Mouse (Mus musculus) right cerebral cortex, adult 2 months (tissue): ENCODE data around the gene Tyw3.

Experiments
- DNase-seq, 2 experiments: peaks; one replicate each; pipeline ENCODE4 v3.0.0; 2021 to 2022; ENCODE audit warnings: low spot score in 2 of 2

Gene Tyw3

GRCm38 (mm10) chr3:154565437-154565836 is 31.5 kb downstream of the Tyw3 start:
- no peak for DNase-seq

DNA sequence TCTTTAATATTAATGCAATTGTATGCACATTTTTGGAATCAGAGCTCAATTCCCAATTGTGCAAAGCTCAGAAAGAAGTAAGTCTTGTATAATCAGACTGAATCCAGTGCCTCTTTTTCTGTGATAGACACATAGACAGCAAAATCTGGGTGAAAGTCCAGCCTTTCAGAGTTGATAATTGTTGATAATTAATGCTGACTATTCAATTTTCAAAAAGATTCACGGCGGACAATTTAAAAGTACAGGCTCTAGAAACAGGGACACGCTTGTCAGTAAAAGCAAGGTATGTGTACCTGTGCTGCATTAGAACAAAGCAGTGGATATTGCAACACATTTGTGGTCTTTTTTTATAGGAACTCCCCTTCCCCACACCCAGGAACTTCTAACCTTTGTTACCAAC is 34.7 kb downstream of the Tyw3 start:
- no peak for DNase-seq

GRCm38 (mm10) chr3:154551035-154551411 is 45.9 kb downstream of the Tyw3 start:
- no peak for DNase-seq

DNA sequence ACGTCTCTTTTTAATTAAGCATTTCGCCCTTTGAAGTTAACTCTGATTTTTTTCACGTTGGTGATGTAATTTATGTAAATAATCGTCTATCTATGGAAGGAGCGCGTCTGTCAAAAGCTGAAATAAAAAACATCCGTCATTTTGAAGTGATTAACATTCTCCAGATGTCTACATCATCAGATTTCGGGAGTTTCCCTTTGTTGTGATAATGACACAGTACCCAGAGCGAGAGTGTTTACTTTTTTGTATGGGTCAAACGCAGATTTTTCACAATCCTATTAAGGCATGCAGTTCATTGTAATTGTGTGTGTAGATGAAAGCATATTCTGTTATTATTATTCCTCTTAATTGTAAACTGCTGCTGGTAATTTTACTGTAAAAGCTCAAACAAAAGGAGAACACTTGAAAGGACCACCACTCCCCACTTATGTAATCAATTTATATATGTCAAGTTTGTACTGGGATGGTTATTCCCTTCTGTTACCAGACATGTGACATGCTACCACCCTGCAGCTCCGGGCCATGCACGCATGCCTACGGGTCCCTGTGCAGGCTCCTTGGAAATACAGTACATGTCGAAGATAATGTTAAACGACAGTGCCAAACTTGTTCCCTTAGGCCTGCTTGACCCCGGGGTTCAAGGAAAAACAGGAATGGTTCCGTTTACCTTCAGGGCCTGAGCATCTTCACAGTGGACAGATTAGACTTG is 46.4 kb downstream of the Tyw3 start:
- DNase-seq = no peak

- no peak for DNase-seq
These were observed 48.0 kb downstream of the Tyw3 start for GRCm38 (mm10) chr3:154548868-154549301.

DNA sequence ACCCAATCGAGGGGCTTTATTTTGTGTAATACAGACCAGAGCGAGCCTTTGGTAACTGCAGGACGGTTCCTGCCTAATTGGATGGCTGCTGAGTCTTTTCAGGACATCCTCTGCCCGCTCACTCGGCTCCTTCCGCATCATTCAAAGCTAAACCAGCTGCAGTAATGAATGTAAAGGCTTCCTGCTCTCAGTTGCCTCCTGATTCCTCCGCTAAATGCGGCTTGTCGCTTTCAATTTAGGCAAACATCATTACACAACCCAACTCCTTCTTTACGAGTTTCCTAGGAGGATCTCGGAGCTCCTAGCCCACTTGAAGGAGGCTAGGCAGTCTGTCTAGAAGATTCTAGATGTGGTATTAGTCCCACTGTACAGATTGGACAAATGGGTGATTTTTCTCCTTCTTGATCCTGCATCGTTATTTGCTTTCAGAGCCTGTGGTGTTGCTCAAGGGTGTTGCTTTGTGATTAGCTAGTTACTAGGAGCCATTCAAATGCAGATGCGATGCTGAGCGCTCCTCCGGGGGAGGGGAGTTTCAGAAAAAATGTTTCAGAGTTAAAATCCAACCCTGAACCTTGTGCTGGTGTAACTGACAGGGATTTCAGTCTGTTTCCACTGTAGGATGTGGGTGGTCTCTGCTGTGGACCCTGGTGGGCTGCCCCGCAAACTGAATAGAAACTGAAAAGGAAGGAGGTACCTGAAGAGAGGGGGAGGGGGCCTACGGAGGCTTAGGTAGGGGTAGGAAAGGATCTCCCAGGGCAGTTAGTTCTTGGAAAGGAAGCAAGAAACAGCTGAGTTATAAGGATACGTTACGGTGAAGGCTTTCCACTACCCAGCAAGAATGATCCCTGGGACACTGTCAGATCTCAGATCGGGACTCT is 49.1 kb downstream of the Tyw3 start:
- peak; percentile 9 to 14 for DNase-seq

GRCm38 (mm10) chr3:154546234-154546633 is 50.7 kb downstream of the Tyw3 start:
- DNase-seq = no peak

GRCm38 (mm10) chr3:154540086-154540911 is 56.6 kb downstream of the Tyw3 start:
- DNase-seq = no peak

DNA sequence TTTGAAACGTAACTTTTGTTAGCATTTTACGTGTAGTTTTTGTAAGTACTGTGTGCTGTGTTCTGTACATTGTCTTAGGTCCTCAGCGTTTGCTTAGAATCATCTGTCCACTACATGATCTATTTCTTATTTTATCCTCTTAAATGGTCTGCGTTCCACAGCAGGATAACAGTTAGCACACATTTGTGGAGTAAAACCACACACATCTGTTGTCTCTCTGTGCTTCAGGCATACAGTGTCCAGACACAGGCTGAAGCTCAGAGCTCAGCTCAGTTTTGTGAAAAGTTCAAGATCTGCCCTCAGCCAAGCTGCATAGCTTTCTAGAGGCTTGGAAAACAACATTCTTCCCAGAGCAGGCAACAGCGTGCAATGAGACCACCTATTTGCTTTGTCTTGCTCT is 60.8 kb downstream of the Tyw3 start:
- DNase-seq = no peak

- no peak for DNase-seq
These were observed 63.7 kb downstream of the Tyw3 start for GRCm38 (mm10) chr3:154533246-154533645.

- DNase-seq = no peak
These were observed 67.9 kb downstream of the Tyw3 start for GRCm38 (mm10) chr3:154528973-154529372.

DNA sequence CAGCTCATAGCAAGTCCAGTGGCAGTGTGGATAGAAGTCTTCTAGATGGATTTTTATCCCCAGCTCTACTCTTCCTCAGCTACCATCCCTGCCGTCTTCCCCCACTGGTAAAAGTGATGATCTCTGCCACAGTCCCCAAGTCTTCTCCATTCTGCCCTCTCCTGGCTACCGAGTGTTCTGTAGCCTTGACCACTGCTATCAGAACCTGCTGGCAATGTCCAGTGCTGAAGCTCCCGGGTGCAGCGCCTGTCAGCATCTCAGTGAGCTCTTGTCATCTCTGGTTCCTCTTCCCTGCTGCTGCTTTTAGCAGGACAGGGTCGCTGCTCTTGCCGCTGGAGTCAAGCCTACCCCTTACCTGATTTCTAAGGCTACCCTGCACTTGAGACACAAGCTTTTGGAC is 70.3 kb downstream of the Tyw3 start:
- no peak for DNase-seq
